Mouse (Mus musculus) liver, adult 2 months (tissue): ENCODE data around the gene Pnrc2.

Experiments used
- CTCF ChIP-seq: fragments of 200-500 bp; IDR thresholded peaks from 2 replicates; pipeline ENCODE4 v1.5.1; 2011; ENCODE audit warnings: low read depth, low read length, control low read depth
- POLR2A ChIP-seq: fragments of 200-500 bp; IDR thresholded peaks from 2 replicates; pipeline ENCODE4 v1.6.1; 2011; ENCODE audit warnings: low read length, control low read depth; ENCODE audit not compliant: insufficient read depth; ENCODE audit errors: extremely low read depth

GRCm38 (mm10) chr4:135855536-135856222 is 18.0 kb downstream of the Pnrc2 start, which contains the start of gene Srsf10:
- no peak for TF ChIP-seq CTCF
- TF ChIP-seq POLR2A, result peak; percentile 83
